Mouse (Mus musculus): ENCODE measurements around the gene Macrod2. TPM values are rescaled to one million over a fixed set of nuclear protein-coding genes. Genes with fewer than 3 reads are reported as not detected.
A peak's percentile ranks its signal among the peaks of the same experiment; 100 is the strongest.

Gene Macrod2
- total and polyA plus RNA-seq, 2 experiments from 2014 or later: 37.3 to 67.2 TPM

- H3K27ac ChIP-seq (ENCODE audit: low read depth, low read length): no peak overlapping the region
- WGBS: 84% methylated on average over 3 of the region's 3 CpGs
- DNase-seq (ENCODE audit: low spot score): no peak
- H3K36me3 ChIP-seq (ENCODE audit: insufficient read depth, low read length): no peaks in the 10 kb centered on the region
- no peaks in the 10 kb centered on the region for H3K4me1 ChIP-seq (ENCODE audit: insufficient read depth, low read length)
- H3K4me2 ChIP-seq (ENCODE audit: low read depth, low read length, poor library complexity, severe bottlenecking): no peak overlapping the region
- no peak overlapping the region for H3K4me3 ChIP-seq (ENCODE audit: low read depth, low read length)
- no peaks in the 10 kb centered on the region for H3K9me3 ChIP-seq (ENCODE audit: low read length)
- TF ChIP-seq CTCF (IDR thresholded peaks at IDR 0.05): no peak
- no peak for ATAC-seq (ENCODE audit: low FRiP score)
- H3K27me3 ChIP-seq (ENCODE audit: insufficient read depth, low read length): no peaks in the 10 kb centered on the region
- H3K9ac ChIP-seq (replicated peaks; ENCODE audit: low read length, poor library complexity, severe bottlenecking): no peak overlapping the region
Measured at GRCm38 (mm10) chr2:141722531-141722930, 1327.4 kb downstream of the Macrod2 start.

DNA sequence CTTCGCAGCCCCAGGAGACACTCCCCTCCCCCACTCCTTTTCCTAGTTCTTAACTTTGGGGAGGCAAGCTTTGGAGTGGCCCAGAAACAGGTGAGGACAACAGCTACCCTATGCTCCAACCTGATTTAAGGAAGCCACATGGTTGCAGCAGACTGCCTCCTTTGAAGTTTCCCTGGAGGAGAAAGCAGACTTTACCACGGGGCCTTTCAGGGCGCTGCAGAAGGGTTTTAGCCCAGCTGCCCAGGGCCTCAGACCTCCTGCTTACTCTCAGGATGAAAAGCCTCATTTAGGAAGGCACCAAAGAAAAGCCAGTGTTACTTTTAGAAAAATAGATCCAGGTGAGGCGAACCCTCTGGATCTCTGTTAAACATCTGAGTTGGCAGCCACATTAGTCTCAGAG, 1333.9 kb downstream of the Macrod2 start:
- DNase-seq (ENCODE audit: low spot score) (no peak), ATAC-seq (ENCODE audit: low FRiP score) (no peak)
- Histone ChIP-seq H3K36me3 (ENCODE audit: insufficient read depth, low read length) (no peaks in the 10 kb centered on the region), H3K9ac (replicated peaks; ENCODE audit: low read length, poor library complexity, severe bottlenecking) (no peak overlapping the region), H3K4me1 (ENCODE audit: insufficient read depth, low read length) (no peaks in the 10 kb centered on the region), H3K27me3 (ENCODE audit: insufficient read depth, low read length) (no peaks in the 10 kb centered on the region), H3K4me2 (ENCODE audit: low read depth, low read length, poor library complexity, severe bottlenecking) (no peak overlapping the region), H3K4me3 (ENCODE audit: low read depth, low read length) (no peak overlapping the region), H3K9me3 (ENCODE audit: low read length) (no peaks in the 10 kb centered on the region), H3K27ac (ENCODE audit: low read depth, low read length) (no peak overlapping the region)
- TF ChIP-seq CTCF (IDR thresholded peaks at IDR 0.05): no peak
- 64% methylated on average over 4 of the region's 4 CpGs for WGBS

DNA sequence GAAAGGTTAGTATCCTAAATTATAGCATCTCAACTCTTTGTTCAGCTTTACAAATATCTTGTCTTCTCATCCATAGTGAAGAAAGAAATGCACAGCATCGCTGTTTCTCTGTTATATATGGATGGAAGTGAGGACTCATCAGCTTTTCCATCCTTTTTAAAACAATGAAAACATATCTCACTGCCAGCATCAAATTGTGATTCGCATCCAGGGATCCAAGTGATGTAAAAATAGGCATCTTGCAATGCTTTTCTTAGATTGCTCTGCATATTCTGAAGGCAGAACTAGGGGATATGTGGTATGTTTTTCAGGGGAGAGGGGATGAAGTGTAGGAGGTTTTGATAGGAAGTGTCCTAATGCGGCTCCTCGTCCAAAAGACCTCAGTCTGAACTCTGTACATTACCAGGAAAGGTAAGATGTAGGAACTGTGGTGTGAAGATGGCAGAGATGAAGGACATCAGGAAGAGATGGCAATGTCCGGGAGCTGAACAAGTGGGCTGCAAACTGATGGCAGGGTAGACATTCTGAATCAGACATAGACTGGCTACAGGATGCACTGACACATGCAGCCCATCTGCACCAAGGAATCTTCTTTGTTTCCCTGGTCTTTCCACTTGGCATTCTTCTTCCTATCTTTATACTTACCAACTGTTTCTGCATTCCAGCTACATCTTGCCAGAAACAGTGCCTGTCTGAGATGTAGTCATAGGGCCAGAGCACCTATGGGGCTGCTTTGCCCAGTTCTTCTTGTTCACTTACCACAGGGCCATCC, 1341.8 kb downstream of the Macrod2 start:
- Histone ChIP-seq H3K36me3 (ENCODE audit: insufficient read depth, low read length) (no peaks in the 10 kb centered on the region), H3K4me3 (ENCODE audit: low read depth, low read length) (no peak overlapping the region), H3K4me2 (ENCODE audit: low read depth, low read length, poor library complexity, severe bottlenecking) (no peak overlapping the region), H3K27ac (ENCODE audit: low read depth, low read length) (no peak overlapping the region), H3K9ac (replicated peaks; ENCODE audit: low read length, poor library complexity, severe bottlenecking) (no peak overlapping the region), H3K27me3 (ENCODE audit: insufficient read depth, low read length) (no peaks in the 10 kb centered on the region), H3K9me3 (ENCODE audit: low read length) (no peaks in the 10 kb centered on the region), H3K4me1 (ENCODE audit: insufficient read depth, low read length) (no peaks in the 10 kb centered on the region)
- TF ChIP-seq CTCF (IDR thresholded peaks at IDR 0.05): no peak
- 93% methylated on average over 5 of the region's 5 CpGs for WGBS
- no peak for ATAC-seq (ENCODE audit: low FRiP score)
- no peak for DNase-seq (ENCODE audit: low spot score)

GRCm38 (mm10) chr2:141738702-141739101, 1343.6 kb downstream of the Macrod2 start:
- no peaks in the 10 kb centered on the region for H3K9me3 ChIP-seq (ENCODE audit: low read length)
- H3K9ac ChIP-seq (replicated peaks; ENCODE audit: low read length, poor library complexity, severe bottlenecking): no peak overlapping the region
- no peaks in the 10 kb centered on the region for H3K27me3 ChIP-seq (ENCODE audit: insufficient read depth, low read length)
- ATAC-seq (ENCODE audit: low FRiP score) (no peak), DNase-seq (ENCODE audit: low spot score) (peak; percentile 30)
- no peak overlapping the region for H3K4me2 ChIP-seq (ENCODE audit: low read depth, low read length, poor library complexity, severe bottlenecking)
- no peak for TF ChIP-seq CTCF (IDR thresholded peaks at IDR 0.05)
- no peak overlapping the region for H3K4me3 ChIP-seq (ENCODE audit: low read depth, low read length)
- H3K4me1 ChIP-seq (ENCODE audit: insufficient read depth, low read length): no peaks in the 10 kb centered on the region
- H3K27ac ChIP-seq (ENCODE audit: low read depth, low read length): no peak overlapping the region
- H3K36me3 ChIP-seq (ENCODE audit: insufficient read depth, low read length): no peaks in the 10 kb centered on the region
- WGBS: 41% methylated on average over 1 of the region's 1 CpGs

- WGBS: 49% methylated on average over 5 of the region's 5 CpGs
- H3K4me2 ChIP-seq (ENCODE audit: low read depth, low read length, poor library complexity, severe bottlenecking): no peak overlapping the region
- H3K9me3 ChIP-seq (ENCODE audit: low read length): no peaks in the 10 kb centered on the region
- no peaks in the 10 kb centered on the region for H3K36me3 ChIP-seq (ENCODE audit: insufficient read depth, low read length)
- no peak for TF ChIP-seq CTCF (IDR thresholded peaks at IDR 0.05)
- no peak overlapping the region for H3K4me3 ChIP-seq (ENCODE audit: low read depth, low read length)
- H3K27me3 ChIP-seq (ENCODE audit: insufficient read depth, low read length): no peaks in the 10 kb centered on the region
- peak; percentile 76 for DNase-seq (ENCODE audit: low spot score)
- H3K9ac ChIP-seq (replicated peaks; ENCODE audit: low read length, poor library complexity, severe bottlenecking): no peak overlapping the region
- H3K4me1 ChIP-seq (ENCODE audit: insufficient read depth, low read length): no peaks in the 10 kb centered on the region
- no peak overlapping the region for H3K27ac ChIP-seq (ENCODE audit: low read depth, low read length)
- ATAC-seq (ENCODE audit: low FRiP score): peak; percentile 58; the same call in 1 of the 2 replicates
Measured at GRCm38 (mm10) chr2:141740318-141740717, 1345.2 kb downstream of the Macrod2 start.

GRCm38 (mm10) chr2:141800236-141800635, 1405.1 kb downstream of the Macrod2 start:
- H3K36me3 ChIP-seq (ENCODE audit: insufficient read depth, low read length): no peaks in the 10 kb centered on the region
- H3K27me3 ChIP-seq (ENCODE audit: insufficient read depth, low read length): no peaks in the 10 kb centered on the region
- WGBS: 86% methylated on average over 4 of the region's 4 CpGs
- TF ChIP-seq CTCF (IDR thresholded peaks at IDR 0.05): no peak
- no peak overlapping the region for H3K9ac ChIP-seq (replicated peaks; ENCODE audit: low read length, poor library complexity, severe bottlenecking)
- H3K4me2 ChIP-seq (ENCODE audit: low read depth, low read length, poor library complexity, severe bottlenecking): no peak overlapping the region
- H3K4me1 ChIP-seq (ENCODE audit: insufficient read depth, low read length): no peaks in the 10 kb centered on the region
- DNase-seq (ENCODE audit: low spot score) (no peak), ATAC-seq (ENCODE audit: low FRiP score) (no peak)
- no peaks in the 10 kb centered on the region for H3K9me3 ChIP-seq (ENCODE audit: low read length)
- H3K27ac ChIP-seq (ENCODE audit: low read depth, low read length): no peak overlapping the region
- no peak overlapping the region for H3K4me3 ChIP-seq (ENCODE audit: low read depth, low read length)

All from midbrain, postnatal 0 days (tissue).